In genomic region chr15:36334436-36335113, GRCm38 (mm10) we compare ENCODE assay signal across 17 mouse cellular contexts.
A peak's percentile ranks its signal among the peaks of the same experiment; 100 is the strongest.
DNase-seq lines count a peak whose midpoint lies in the region; ATAC-seq and TF ChIP-seq lines count a peak whose summit lies in the region.
"Had no signal": no experiment of that assay in that cellular context is flagged by ENCODE, and none has a peak within 500 bp of the region (broad histone marks: within the 10 kb centered on the region; RNA-seq: fewer than 3 reads in every experiment).

No protein-coding gene starts in this region.

- no peaks in the 10 kb centered on the region for H3K27me3 ChIP-seq in kidney, embryonic 15.5 days
- H3K27me3 ChIP-seq in limb, embryonic 10.5 days (ENCODE audit: low read depth, poor library complexity, severe bottlenecking) = no peaks in the 10 kb centered on the region
- H3K27me3 ChIP-seq: embryonic facial prominence, embryonic 13.5 days; midbrain, embryonic 13.5 days; Patski had no signal

- H3K4me1 ChIP-seq in kidney, embryonic 15.5 days = no peaks in the 10 kb centered on the region
- H3K4me1 ChIP-seq in lung, adult 2 months (ENCODE audit: control insufficient read depth, insufficient read depth, low read length) = peaks cover 6% of the 10 kb centered on the region; the same call in 1 of the 2 replicates
- H3K4me1 ChIP-seq in bone marrow macrophage, adult 2 months (ENCODE audit: control insufficient read depth, insufficient read depth, low read length) = peaks cover 48% of the 10 kb centered on the region
- H3K4me1 ChIP-seq in limb, embryonic 10.5 days = no peaks in the 10 kb centered on the region
- H3K4me1 ChIP-seq: forebrain, embryonic 10.5 days; midbrain, embryonic 13.5 days had no signal

- peak; percentile 37 for DNase-seq in kidney, adult 9 months
- peak; percentile 38 for DNase-seq in lung, postnatal 36 days
- DNase-seq in lung, adult 2 months = no peak
- no peak for DNase-seq in limb, embryonic 10.5 days (ENCODE audit: low spot score)
- no peak for DNase-seq in layer of hippocampus, postnatal 14 days (ENCODE audit: low spot score in 2 of 2)
- DNase-seq: B cell, adult 2 months; gastrocnemius, postnatal 36 days; kidney, postnatal 10 days; layer of hippocampus, postnatal 36 days had no signal

- no peak for TF ChIP-seq CTCF in lung, adult 2 months (IDR thresholded peaks at IDR 0.05; ENCODE audit: insufficient read depth, low read length)
- TF ChIP-seq CTCF in bone marrow macrophage, adult 2 months (IDR thresholded peaks at IDR 0.05; ENCODE audit: low read depth, low read length) = no peak

- H3K9ac ChIP-seq in kidney, embryonic 15.5 days = no peak overlapping the region
- H3K9ac ChIP-seq: embryonic facial prominence, embryonic 13.5 days; midbrain, embryonic 13.5 days had no signal

- no peak overlapping the region for H3K4me3 ChIP-seq in kidney, embryonic 15.5 days (replicated peaks)
- H3K4me3 ChIP-seq in lung, adult 2 months (replicated peaks; ENCODE audit: extremely low read depth, low read depth, low read length) = no peak overlapping the region
- H3K4me3 ChIP-seq in bone marrow macrophage, adult 2 months (ENCODE audit: insufficient read depth, low read length) = no peak overlapping the region
- H3K4me3 ChIP-seq in limb, embryonic 10.5 days = no peak overlapping the region
- H3K4me3 ChIP-seq: embryonic facial prominence, embryonic 13.5 days; forebrain, embryonic 10.5 days; midbrain, embryonic 13.5 days; myocyte had no signal

- H3K9me3 ChIP-seq in kidney, embryonic 15.5 days (replicated peaks) = no peaks in the 10 kb centered on the region
- H3K9me3 ChIP-seq in limb, embryonic 10.5 days (replicated peaks) = no peaks in the 10 kb centered on the region
- H3K9me3 ChIP-seq: embryonic facial prominence, embryonic 13.5 days; forebrain, embryonic 10.5 days; midbrain, embryonic 13.5 days had no signal

- ATAC-seq in kidney, embryonic 15.5 days (replicated peaks; ENCODE audit: low FRiP score) = no peak
- peak; percentile 66 for ATAC-seq in megakaryocyte progenitor cell, adult 5-6 weeks (replicated peaks; ENCODE audit: poor library complexity)
- ATAC-seq: midbrain, embryonic 13.5 days; Patski had no signal

- no peak for TF ChIP-seq POLR2A in lung, adult 2 months (IDR thresholded peaks at IDR 0.05; ENCODE audit: borderline replicate concordance, extremely low read depth, low read depth, low read length)
- TF ChIP-seq POLR2A in bone marrow macrophage, adult 2 months (IDR thresholded peaks at IDR 0.05; ENCODE audit: borderline replicate concordance, low read depth, low read length) = no peak

- H3K27ac ChIP-seq in kidney, embryonic 15.5 days = no peak overlapping the region
- H3K27ac ChIP-seq in bone marrow macrophage, adult 2 months (ENCODE audit: insufficient read depth, low read depth, low read length) = peak overlapping the region; percentile 90
- no peak overlapping the region for H3K27ac ChIP-seq in limb, embryonic 10.5 days
- H3K27ac ChIP-seq: embryonic facial prominence, embryonic 13.5 days; forebrain, embryonic 10.5 days; midbrain, embryonic 13.5 days had no signal

- H3K36me3 ChIP-seq in kidney, embryonic 15.5 days = no peaks in the 10 kb centered on the region
- H3K36me3 ChIP-seq in limb, embryonic 10.5 days = no peaks in the 10 kb centered on the region
- H3K36me3 ChIP-seq: embryonic facial prominence, embryonic 13.5 days; forebrain, embryonic 10.5 days; midbrain, embryonic 13.5 days had no signal

- no peak overlapping the region for H3K4me2 ChIP-seq in kidney, embryonic 15.5 days
- H3K4me2 ChIP-seq: embryonic facial prominence, embryonic 13.5 days; midbrain, embryonic 13.5 days had no signal

- WGBS in kidney, embryonic 15.5 days = 79% methylated on average over 9 of the region's 9 CpGs
- WGBS in lung, adult 2 months = 44% methylated on average over 9 of the region's 9 CpGs
- WGBS in limb, embryonic 10.5 days = 86% methylated on average over 9 of the region's 9 CpGs

Comparison
In these comparisons a context has a peak if more than half of its experiments do, and no peak if none do; other contexts are left out.
1. DNase-seq: peak in kidney, adult 9 months (single experiment) and lung, postnatal 36 days (single experiment); none in lung, adult 2 months (single experiment), limb, embryonic 10.5 days (single experiment) and layer of hippocampus, postnatal 14 days (0 of 2).